Mouse (Mus musculus): ENCODE results near the gene Inhbe. TPM values are rescaled to one million over a fixed set of nuclear protein-coding genes. Genes with fewer than 3 reads are reported as not detected.

Inhbe gene
- 0.04 TPM in 2 replicates for polyA plus RNA-seq (2015; fragmentation: Nextera tagmentation; extraction: Ambion mirVana)

GRCm38 (mm10) chr10:127353909-127354895 is at the start of gene Inhbe:
Gene Inhbe (minus strand): TSS chr10:127354411.
- Histone ChIP-seq H3K9me3 (replicated peaks; ENCODE audit: control insufficient read depth, low read length, poor library complexity, severe bottlenecking) (no peaks in the 10 kb centered on the region), H3K36me3 (ENCODE audit: control insufficient read depth, insufficient read depth, low read length) (no peaks in the 10 kb centered on the region), H3K27ac (ENCODE audit: low read length) (no peak within 1 kb of the TSS), H3K4me3 (ENCODE audit: low read depth, low read length) (no peak within 1 kb of the TSS), H3K4me1 (ENCODE audit: control insufficient read depth, insufficient read depth, low read length) (0 out of 2 replicates have a peak, but pooled peaks cover 3% of the 10 kb centered on the region), H3K27me3 (ENCODE audit: control insufficient read depth, insufficient read depth, low read depth, low read length) (no peaks in the 10 kb centered on the region), H3K9ac (ENCODE audit: low read depth, low read length) (no peak within 1 kb of the TSS), H3K4me2 (ENCODE audit: low read length) (no peak within 1 kb of the TSS)
- 88% methylated on average over 18 of the region's 18 CpGs for WGBS
- no peak for ATAC-seq

GRCm38 (mm10) chr10:127391774-127392173 is 37.6 kb upstream of the Inhbe start:
- Histone ChIP-seq H3K9me3 (replicated peaks; ENCODE audit: control insufficient read depth, low read length, poor library complexity, severe bottlenecking) (no peaks in the 10 kb centered on the region), H3K36me3 (ENCODE audit: control insufficient read depth, insufficient read depth, low read length) (no peaks in the 10 kb centered on the region), H3K9ac (ENCODE audit: low read depth, low read length) (no peak overlapping the region), H3K4me3 (ENCODE audit: low read depth, low read length) (no peak overlapping the region), H3K27ac (ENCODE audit: low read length) (no peak overlapping the region), H3K27me3 (ENCODE audit: control insufficient read depth, insufficient read depth, low read depth, low read length) (no peaks in the 10 kb centered on the region), H3K4me2 (ENCODE audit: low read length) (no peak overlapping the region), H3K4me1 (ENCODE audit: control insufficient read depth, insufficient read depth, low read length) (no peaks in the 10 kb centered on the region)
- no peak for ATAC-seq
- WGBS = 84% methylated on average over 6 of the region's 6 CpGs

GRCm38 (mm10) chr10:127381743-127382134 is 27.5 kb upstream of the Inhbe start:
- Histone ChIP-seq H3K4me2 (ENCODE audit: low read length) (peak overlapping the region; percentile 60), H3K36me3 (ENCODE audit: control insufficient read depth, insufficient read depth, low read length) (no peaks in the 10 kb centered on the region), H3K4me3 (ENCODE audit: low read depth, low read length) (peak overlapping the region; percentile 80; the same call in 1 of the 2 replicates), H3K27me3 (ENCODE audit: control insufficient read depth, insufficient read depth, low read depth, low read length) (no peaks in the 10 kb centered on the region), H3K27ac (ENCODE audit: low read length) (no peak overlapping the region), H3K9me3 (replicated peaks; ENCODE audit: control insufficient read depth, low read length, poor library complexity, severe bottlenecking) (no peaks in the 10 kb centered on the region), H3K9ac (ENCODE audit: low read depth, low read length) (no peak overlapping the region), H3K4me1 (ENCODE audit: control insufficient read depth, insufficient read depth, low read length) (peaks cover 8% of the 10 kb centered on the region)
- 62% methylated on average over 2 of the region's 2 CpGs for WGBS
- ATAC-seq = no peak

- no peaks in the 10 kb centered on the region for H3K9me3 ChIP-seq (replicated peaks; ENCODE audit: control insufficient read depth, low read length, poor library complexity, severe bottlenecking)
- no peaks in the 10 kb centered on the region for H3K36me3 ChIP-seq (ENCODE audit: control insufficient read depth, insufficient read depth, low read length)
- 1% methylated on average over 15 of the region's 79 CpGs for WGBS
- peak overlapping the region; percentile 95 for H3K27ac ChIP-seq (ENCODE audit: low read length)
- no peaks in the 10 kb centered on the region for H3K27me3 ChIP-seq (ENCODE audit: control insufficient read depth, insufficient read depth, low read depth, low read length)
- H3K4me2 ChIP-seq (ENCODE audit: low read length) = peak overlapping the region; percentile 60
- H3K9ac ChIP-seq (ENCODE audit: low read depth, low read length) = peak overlapping the region; percentile 87
- peaks cover 8% of the 10 kb centered on the region for H3K4me1 ChIP-seq (ENCODE audit: control insufficient read depth, insufficient read depth, low read length)
- peak; percentile 75 for ATAC-seq
- H3K4me3 ChIP-seq (ENCODE audit: low read depth, low read length) = peak overlapping the region; percentile 80
These were observed 26.8 kb upstream of the Inhbe start for GRCm38 (mm10) chr10:127380767-127381742.

GRCm38 (mm10) chr10:127380251-127380691 is 26.1 kb upstream of the Inhbe start, which contains the start of gene R3hdm2:
Gene R3hdm2 (plus strand): TSS chr10:127380327.
- Histone ChIP-seq H3K27me3 (ENCODE audit: control insufficient read depth, insufficient read depth, low read depth, low read length) (no peaks in the 10 kb centered on the region), H3K9ac (ENCODE audit: low read depth, low read length) (peak within 1 kb of the TSS; percentile 87), H3K4me1 (ENCODE audit: control insufficient read depth, insufficient read depth, low read length) (peaks cover 8% of the 10 kb centered on the region), H3K4me2 (ENCODE audit: low read length) (peak within 1 kb of the TSS; percentile 78), H3K36me3 (ENCODE audit: control insufficient read depth, insufficient read depth, low read length) (no peaks in the 10 kb centered on the region), H3K27ac (ENCODE audit: low read length) (peak within 1 kb of the TSS; percentile 95), H3K4me3 (ENCODE audit: low read depth, low read length) (peak within 1 kb of the TSS; percentile 80), H3K9me3 (replicated peaks; ENCODE audit: control insufficient read depth, low read length, poor library complexity, severe bottlenecking) (no peaks in the 10 kb centered on the region)
- peak; percentile 94 for ATAC-seq
- WGBS = 0% methylated on average over 20 of the region's 53 CpGs

- H3K4me1 ChIP-seq (ENCODE audit: control insufficient read depth, insufficient read depth, low read length) = peaks cover 8% of the 10 kb centered on the region
- peak overlapping the region; percentile 80 for H3K4me3 ChIP-seq (ENCODE audit: low read depth, low read length)
- H3K9ac ChIP-seq (ENCODE audit: low read depth, low read length) = peak overlapping the region; percentile 87
- H3K4me2 ChIP-seq (ENCODE audit: low read length) = peak overlapping the region; percentile 78
- H3K27ac ChIP-seq (ENCODE audit: low read length) = peak overlapping the region; percentile 95; the same call in 1 of the 2 replicates
- no peak for ATAC-seq
- 86% methylated on average over 8 of the region's 8 CpGs for WGBS
- no peaks in the 10 kb centered on the region for H3K36me3 ChIP-seq (ENCODE audit: control insufficient read depth, insufficient read depth, low read length)
- H3K9me3 ChIP-seq (replicated peaks; ENCODE audit: control insufficient read depth, low read length, poor library complexity, severe bottlenecking) = no peaks in the 10 kb centered on the region
- H3K27me3 ChIP-seq (ENCODE audit: control insufficient read depth, insufficient read depth, low read depth, low read length) = no peaks in the 10 kb centered on the region
These were observed 25.4 kb upstream of the Inhbe start for GRCm38 (mm10) chr10:127379654-127380053.

- H3K27ac ChIP-seq (ENCODE audit: low read length) = no peak overlapping the region
- peaks cover 8% of the 10 kb centered on the region for H3K4me1 ChIP-seq (ENCODE audit: control insufficient read depth, insufficient read depth, low read length)
- H3K36me3 ChIP-seq (ENCODE audit: control insufficient read depth, insufficient read depth, low read length) = no peaks in the 10 kb centered on the region
- H3K27me3 ChIP-seq (ENCODE audit: control insufficient read depth, insufficient read depth, low read depth, low read length) = no peaks in the 10 kb centered on the region
- no peaks in the 10 kb centered on the region for H3K9me3 ChIP-seq (replicated peaks; ENCODE audit: control insufficient read depth, low read length, poor library complexity, severe bottlenecking)
- no peak overlapping the region for H3K9ac ChIP-seq (ENCODE audit: low read depth, low read length)
- no peak for ATAC-seq
- H3K4me2 ChIP-seq (ENCODE audit: low read length) = no peak overlapping the region
- WGBS = 71% methylated on average over 3 of the region's 3 CpGs
- H3K4me3 ChIP-seq (ENCODE audit: low read depth, low read length) = no peak overlapping the region
These were observed 23.5 kb upstream of the Inhbe start for GRCm38 (mm10) chr10:127377700-127378099.

- ATAC-seq = no peak
- Histone ChIP-seq H3K27ac (ENCODE audit: low read length) (no peak overlapping the region), H3K36me3 (ENCODE audit: control insufficient read depth, insufficient read depth, low read length) (no peaks in the 10 kb centered on the region), H3K4me2 (ENCODE audit: low read length) (no peak overlapping the region), H3K27me3 (ENCODE audit: control insufficient read depth, insufficient read depth, low read depth, low read length) (no peaks in the 10 kb centered on the region), H3K4me1 (ENCODE audit: control insufficient read depth, insufficient read depth, low read length) (no peaks in the 10 kb centered on the region), H3K9me3 (replicated peaks; ENCODE audit: control insufficient read depth, low read length, poor library complexity, severe bottlenecking) (no peaks in the 10 kb centered on the region), H3K9ac (ENCODE audit: low read depth, low read length) (no peak overlapping the region), H3K4me3 (ENCODE audit: low read depth, low read length) (no peak overlapping the region)
- WGBS = 62% methylated on average over 2 of the region's 2 CpGs
These were observed 16.8 kb upstream of the Inhbe start for GRCm38 (mm10) chr10:127371023-127371422.
